Mouse (Mus musculus) intestine, postnatal 0 days (tissue): ENCODE data around the gene Ino80. TPM values are rescaled to one million over a fixed set of nuclear protein-coding genes. Genes with fewer than 3 reads are reported as not detected.

Experiments
- ATAC-seq: fragments of 200-750 bp; cut with Nextera tagmentation; 2 replicates; pipeline ENCODE4 v1.8.0; 2017; ENCODE audit warnings: mild to moderate bottlenecking, moderate TSS enrichment, moderate library complexity
- H3K27ac ChIP-seq: fragments of 300-500 bp; sonication (generic); 2 replicates; pipeline ENCODE4 v1.5.1; 2014; ENCODE audit warnings: mild to moderate bottlenecking, low read depth, low read length, moderate library complexity
- H3K27me3 ChIP-seq: fragments of 300-500 bp; sonication (generic); replicated peaks from 2 replicates; pipeline ENCODE4 v1.6.1; 2014; ENCODE audit warnings: low read length, mixed read lengths; ENCODE audit not compliant: control insufficient read depth, insufficient read depth
- H3K36me3 ChIP-seq: fragments of 300-500 bp; sonication (generic); 2 replicates; pipeline ENCODE4 v1.6.1; 2014; ENCODE audit warnings: mild to moderate bottlenecking, moderate library complexity; ENCODE audit not compliant: control insufficient read depth, insufficient read depth
- H3K4me1 ChIP-seq: fragments of 300-500 bp; sonication (generic); replicated peaks from 2 replicates; pipeline ENCODE4 v1.6.1; 2014; ENCODE audit warnings: antibody characterized with exemption, low read length, mixed read lengths; ENCODE audit not compliant: control insufficient read depth, insufficient read depth
- H3K4me2 ChIP-seq: fragments of 300-500 bp; sonication (generic); replicated peaks from 2 replicates; pipeline ENCODE4 v1.6.1; 2014; ENCODE audit warnings: low read depth, mild to moderate bottlenecking, moderate library complexity
- H3K4me3 ChIP-seq: fragments of 300-500 bp; sonication (generic); 2 replicates; pipeline ENCODE4 v1.5.1; 2014; ENCODE audit warnings: low read depth, low read length
- H3K9ac ChIP-seq: fragments of 300-500 bp; sonication (generic); 2 replicates; pipeline ENCODE4 v1.6.1; 2014; ENCODE audit warnings: mild to moderate bottlenecking, low read depth, low read length
- H3K9me3 ChIP-seq: fragments of 300-500 bp; sonication (generic); 2 replicates; pipeline ENCODE4 v1.6.1; 2016; ENCODE audit warnings: mixed run types; ENCODE audit not compliant: control insufficient read depth
- CTCF ChIP-seq: sonication (generic); IDR thresholded peaks from 2 replicates; pipeline ENCODE4 v1.5.1; 2016; ENCODE audit warnings: low read depth, mild to moderate bottlenecking, control low read depth, antibody characterized with exemption, moderate library complexity
- WGBS: fragments of 180-500 bp; shearing (Covaris S2); extraction: QIAGEN DNeasy Blood & Tissue Kit; methylation state at CpG from one replicate; pipeline ENCODE4 v1.1.7; 2014; 5-methylcytosine and 5-hydroxymethylcytosine counted together
- polyA plus RNA-seq: library from polyadenylated mRNA; unstranded; fragments of >200 nt; fragmentation: Nextera tagmentation; extraction: Ambion mirVana; gene quantifications from 2 replicates; pipeline ENCODE4 v1.2.1, GENCODE M21; 2015

Ino80 gene
- polyA plus RNA-seq, 1 experiment from 2014 or later, result 2.4 TPM

- 1% methylated on average over 33 of the region's 33 CpGs for WGBS
- peak; percentile 42 for TF ChIP-seq CTCF
- Histone ChIP-seq H3K4me2 (peak within 1 kb of the TSS; percentile 98), H3K9ac (peak within 1 kb of the TSS; percentile 60), H3K9me3 (no peaks in the 10 kb centered on the region), H3K4me1 (peaks cover 13% of the 10 kb centered on the region), H3K27me3 (peaks cover 34% of the 10 kb centered on the region), H3K4me3 (peak within 1 kb of the TSS; percentile 55), H3K36me3 (no peaks in the 10 kb centered on the region), H3K27ac (peak within 1 kb of the TSS; percentile 71)
- ATAC-seq, result peak; percentile 50
Observed at GRCm38 (mm10) chr2:119325568-119326143, 151.8 kb downstream of the Ino80 start, which contains the start of gene Dll4. Dll4 (plus strand) TSS chr2:119325784.

GRCm38 (mm10) chr2:119324576-119325318 lies 152.7 kb downstream of the Ino80 start:
- H3K27me3 ChIP-seq, result peaks cover 34% of the 10 kb centered on the region
- TF ChIP-seq CTCF, result no peak
- peak overlapping the region; percentile 98 for H3K4me2 ChIP-seq
- H3K9ac ChIP-seq, result peak overlapping the region; percentile 26; the same call in 1 of the 2 replicates
- H3K4me3 ChIP-seq, result peak overlapping the region; percentile 55
- no peaks in the 10 kb centered on the region for H3K9me3 ChIP-seq
- H3K36me3 ChIP-seq, result no peaks in the 10 kb centered on the region
- H3K27ac ChIP-seq, result no peak overlapping the region
- 1% methylated on average over 32 of the region's 32 CpGs for WGBS
- ATAC-seq, result peak; percentile 70
- H3K4me1 ChIP-seq, result peaks cover 13% of the 10 kb centered on the region

GRCm38 (mm10) chr2:119323866-119324575 lies 153.5 kb downstream of the Ino80 start:
- Histone ChIP-seq H3K36me3 (no peaks in the 10 kb centered on the region), H3K27ac (no peak overlapping the region), H3K4me2 (peak overlapping the region; percentile 98), H3K9me3 (no peaks in the 10 kb centered on the region), H3K9ac (0 out of 2 replicates have a peak overlapping the region, but pooled peaks have one; percentile 26), H3K4me3 (peak overlapping the region; percentile 55), H3K4me1 (peaks cover 10% of the 10 kb centered on the region), H3K27me3 (peaks cover 34% of the 10 kb centered on the region)
- WGBS, result 28% methylated on average over 28 of the region's 32 CpGs
- TF ChIP-seq CTCF, result no peak
- ATAC-seq, result no peak

Other genes starting within 250 kb of the Ino80 start
- gene Ppp1r14d, start 247.8 kb downstream of the Ino80 start, polyA plus RNA-seq, result 78.7 and 84.7 TPM in 2 replicates
- gene Spint1, start 240.3 kb downstream of the Ino80 start, polyA plus RNA-seq, result 145 and 148 TPM in 2 replicates
- gene Rhov, start 206.4 kb downstream of the Ino80 start, polyA plus RNA-seq, result 1.3 TPM in 2 replicates
- 21.8 and 24.3 TPM in 2 replicates for gene Vps18, start 188.9 kb downstream of the Ino80 start, polyA plus RNA-seq
- 3.7 and 4.1 TPM in 2 replicates for gene Dll4, start 151.9 kb downstream of the Ino80 start, polyA plus RNA-seq
- gene Chac1, start 126.5 kb downstream of the Ino80 start, polyA plus RNA-seq, result 1.1 and 1.4 TPM in 2 replicates
- gene Exd1, start 69.9 kb upstream of the Ino80 start, polyA plus RNA-seq, result 0.38 TPM in 2 replicates
- gene Chp1, start 70.0 kb upstream of the Ino80 start, polyA plus RNA-seq, result 73.2 and 76.1 TPM in 2 replicates
- 15.6 and 18.7 TPM in 2 replicates for gene Nusap1, start 140.6 kb upstream of the Ino80 start, polyA plus RNA-seq
- gene Oip5, start 140.8 kb upstream of the Ino80 start, polyA plus RNA-seq, result 6.6 and 6.7 TPM in 2 replicates
- 24.3 and 26.6 TPM in 2 replicates for gene Ndufaf1, start 185.1 kb upstream of the Ino80 start, polyA plus RNA-seq
- 29.4 and 32.1 TPM in 2 replicates for gene Rtf1, start 197.4 kb upstream of the Ino80 start, polyA plus RNA-seq